Mouse (Mus musculus): ENCODE results near the gene 4930507D05Rik. TPM values are rescaled to one million over a fixed set of nuclear protein-coding genes. Genes with fewer than 3 reads are reported as not detected.
"Not testable (repeated sequence)": the region's sequence is repeated elsewhere in the genome, so short reads cannot be mapped to it uniquely, and the experiment has no call there.

Gene 4930507D05Rik
- total RNA-seq, 2 experiments from 2014 or later: not detected

GRCm38 (mm10) chr10:62481108-62481852, 32.0 kb downstream of the 4930507D05Rik start:
- DNase-seq: no peak

- no peak for DNase-seq
These were observed 36.7 kb downstream of the 4930507D05Rik start for GRCm38 (mm10) chr10:62485878-62486582.

- peak; percentile 98 for DNase-seq
These were observed 37.5 kb downstream of the 4930507D05Rik start, which contains the start of gene Vps26a for GRCm38 (mm10) chr10:62486618-62487415. Gene Vps26a, minus strand, starts transcription at chr10:62486805.

GRCm38 (mm10) chr10:62488266-62488665, 39.0 kb downstream of the 4930507D05Rik start:
- DNase-seq: no peak

- not testable (repeated sequence) for DNase-seq
These were observed 42.4 kb downstream of the 4930507D05Rik start for GRCm38 (mm10) chr10:62491681-62492080.

GRCm38 (mm10) chr10:62500088-62500915, 51.0 kb downstream of the 4930507D05Rik start:
- peak; percentile 41 for DNase-seq

Other genes starting within 250 kb of the 4930507D05Rik start
- 1 to 10 TPM; 4.0 to 5.2 TPM for gene Tspan15, start 218.2 kb upstream of the 4930507D05Rik start, total RNA-seq (2021)
- gene Tacr2, start 197.1 kb upstream of the 4930507D05Rik start, total RNA-seq (2021): not detected
- 1 to 10 TPM; 7.1 to 8.5 TPM for gene Hk1, start 69.6 kb upstream of the 4930507D05Rik start, total RNA-seq (2021)
- under 1 TPM in 1 of 2 experiments, not detected in 1; 0.08 TPM for gene Hkdc1, start 27.0 kb upstream of the 4930507D05Rik start, total RNA-seq (2021)
- 10 to 100 TPM; 15.3 to 20.1 TPM for gene Supv3l1, start 249 bp downstream of the 4930507D05Rik start, total RNA-seq (2021)
- 10 to 100 TPM; 24.7 to 25.6 TPM for gene Vps26a, start 37.3 kb downstream of the 4930507D05Rik start, total RNA-seq (2021)
- 10 to 100 TPM; 13.0 to 14.3 TPM for gene Srgn, start 78.0 kb downstream of the 4930507D05Rik start, total RNA-seq (2021)
- gene Kif1bp, start 129.0 kb downstream of the 4930507D05Rik start, total RNA-seq (2021): 10 to 100 TPM; 22.5 to 26.7 TPM
- 10 to 100 TPM; 24.8 to 28.4 TPM for gene Ddx21, start 152.8 kb downstream of the 4930507D05Rik start, total RNA-seq (2021)
- 10 to 100 TPM; 39.1 to 42.2 TPM for gene Ddx50, start 201.7 kb downstream of the 4930507D05Rik start, total RNA-seq (2021)